Mouse (Mus musculus) WW6 (cell line): ENCODE results near the gene Mtx1.

Experiments used
- DNase-seq: peaks from one replicate; pipeline ENCODE4 v3.0.0-alpha.2; 2013; ENCODE audit warnings: low read depth, low spot score

Mtx1 gene

DNA sequence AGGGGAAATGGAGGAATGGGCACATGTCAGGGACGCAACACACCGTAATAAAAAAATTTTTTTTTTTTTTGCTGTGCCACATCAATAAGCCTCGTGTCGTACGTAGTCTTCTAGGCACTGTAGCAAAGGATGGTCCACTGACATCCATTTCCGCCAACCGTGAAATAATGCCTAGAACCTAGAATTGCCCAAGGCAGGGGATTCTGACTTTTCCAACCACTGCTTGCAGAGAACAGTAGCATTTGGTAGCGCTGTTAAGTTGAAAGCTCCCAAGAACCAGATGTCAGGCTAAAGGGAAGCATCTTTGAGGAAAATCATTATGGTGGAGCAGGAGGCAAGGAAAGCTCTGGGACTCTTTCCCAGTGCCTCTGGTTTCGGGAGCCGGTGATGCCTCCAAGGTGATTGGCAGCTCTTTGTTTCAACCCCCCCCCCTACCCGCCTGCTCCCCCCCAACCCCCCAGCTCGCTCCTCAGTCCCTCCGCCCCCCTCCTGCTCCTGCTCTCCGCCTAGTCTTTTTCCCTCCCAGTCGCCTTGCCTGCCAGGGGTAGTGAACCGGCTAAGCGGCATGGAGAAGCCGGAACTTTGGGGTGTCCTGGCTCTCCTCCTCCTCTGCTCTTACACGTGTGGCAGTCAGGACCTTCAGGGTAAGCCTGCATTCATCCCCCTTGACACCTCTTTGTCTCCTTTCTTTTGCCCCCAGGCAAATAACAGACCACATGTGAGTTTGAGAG, 12.0 kb downstream of the Mtx1 start, which contains the start of gene Thbs3:
Thbs3 (plus strand) TSS at position 500 of the 731 bp plus-strand sequence.
- DNase-seq = no peak

DNA sequence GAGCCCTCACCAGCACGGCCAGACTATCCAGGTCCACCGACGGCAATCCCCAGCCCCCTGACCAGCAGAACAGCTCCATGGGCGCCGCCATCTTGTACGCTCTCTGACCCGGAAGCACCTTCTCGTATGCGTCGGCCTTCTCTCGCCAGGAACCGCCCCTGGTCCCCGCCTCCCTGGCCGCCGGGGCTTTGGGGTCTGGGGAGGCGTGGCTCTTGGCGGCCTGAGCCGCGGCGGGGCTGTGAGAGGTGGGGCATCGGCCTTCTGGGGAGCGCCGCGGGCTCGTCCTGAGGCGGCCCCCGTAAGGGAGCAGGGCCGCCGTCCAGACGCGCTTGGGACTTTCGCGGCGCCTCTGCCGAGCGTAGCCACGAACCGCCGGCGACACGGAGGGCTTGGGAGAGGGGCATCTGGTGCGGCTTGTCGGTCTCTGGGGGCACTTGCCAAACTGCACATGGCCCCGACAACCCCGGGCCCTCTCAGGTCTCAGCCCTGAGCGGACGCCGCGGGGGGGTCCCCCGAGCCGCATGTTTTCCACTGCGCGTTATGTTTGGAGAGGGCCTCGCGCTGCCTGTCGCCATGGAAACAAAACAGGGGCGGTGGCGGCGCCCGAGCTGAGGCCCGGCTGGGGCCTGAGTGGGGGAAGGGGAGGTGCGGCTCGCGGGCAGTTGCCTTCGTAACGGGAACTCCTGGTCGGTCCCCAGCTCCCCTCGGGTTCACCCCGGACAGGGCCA, 12.9 kb downstream of the Mtx1 start:
- DNase-seq = peak; percentile 82

DNA sequence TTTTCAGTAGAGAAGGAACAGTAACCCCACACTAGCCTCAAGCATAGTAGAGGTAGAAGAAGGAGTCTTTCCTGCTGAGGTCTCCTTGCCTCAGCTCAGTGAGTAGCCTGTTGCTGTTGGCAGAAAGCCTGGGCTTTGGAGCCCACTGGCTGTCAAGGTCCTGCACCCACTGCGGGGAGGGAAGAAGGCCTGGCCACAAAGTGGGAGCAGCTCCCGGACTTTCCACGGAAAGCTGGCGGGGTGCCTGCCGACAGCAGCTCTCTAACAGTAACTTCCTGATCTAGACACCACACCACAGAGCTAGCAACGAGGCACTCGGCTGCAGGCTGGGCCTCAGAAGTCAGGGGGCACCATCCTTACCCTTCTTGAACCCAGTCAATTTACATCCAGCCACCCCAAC, 16.2 kb downstream of the Mtx1 start:
- DNase-seq = no peak

DNA sequence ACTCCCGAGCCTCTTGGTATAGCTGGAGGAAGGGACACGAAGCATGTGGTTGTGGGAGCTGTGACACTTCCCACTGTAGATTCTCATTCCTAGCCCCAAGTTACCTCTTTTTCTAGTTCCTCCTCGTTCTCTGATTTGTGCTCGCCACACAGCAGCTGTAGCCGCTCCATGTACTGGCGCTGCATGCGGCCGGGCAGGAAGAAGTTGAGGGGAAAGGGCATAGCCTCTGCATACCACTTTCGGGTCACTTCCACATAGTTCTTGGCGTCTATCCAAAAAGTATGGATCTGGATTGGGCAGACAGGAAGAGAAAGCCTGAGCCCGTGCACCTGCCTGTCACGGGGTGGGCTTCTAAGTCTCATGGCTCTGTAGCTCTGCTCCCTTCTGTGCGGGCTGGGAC, 16.7 kb downstream of the Mtx1 start:
- no peak for DNase-seq

DNA sequence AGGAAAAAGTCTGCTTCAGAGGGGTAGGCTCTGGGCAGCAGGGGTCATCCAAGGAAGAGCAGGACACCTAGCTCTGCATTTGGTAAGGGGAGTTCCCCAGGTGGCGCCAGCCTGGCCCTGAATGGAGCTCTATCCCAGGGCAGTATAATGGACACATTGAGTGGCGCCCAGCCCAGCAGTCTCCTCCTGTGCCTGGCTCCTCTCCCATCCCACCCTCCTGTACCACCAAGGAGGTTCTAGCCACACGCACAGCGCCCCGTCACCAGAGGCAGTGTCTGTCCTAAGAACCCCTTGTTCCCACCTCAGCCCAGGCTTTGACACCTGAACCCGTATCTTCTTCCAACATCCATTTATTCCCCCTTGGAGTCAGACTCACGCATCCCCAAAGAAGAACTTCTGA, 17.2 kb downstream of the Mtx1 start:
- DNase-seq = no peak

DNA sequence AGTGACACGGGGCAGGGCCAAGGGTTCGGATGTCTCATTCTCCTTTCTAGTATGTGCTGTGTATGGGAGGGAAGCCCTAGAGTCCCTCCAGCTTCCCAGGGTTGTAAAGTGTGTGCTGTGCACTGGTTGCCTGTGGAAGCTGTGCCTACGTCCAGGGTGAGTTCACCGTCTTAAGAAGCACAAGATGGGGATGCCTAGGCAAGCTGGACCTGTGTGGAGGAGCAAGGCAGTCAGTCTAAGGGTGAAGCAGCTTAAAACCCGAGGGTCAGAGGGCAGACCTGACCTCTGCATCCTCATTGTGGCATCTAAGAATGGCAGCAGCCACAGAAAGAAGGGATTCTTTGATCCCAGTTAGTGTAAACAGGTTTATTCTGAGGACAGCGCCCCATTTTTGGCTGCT, 18.2 kb downstream of the Mtx1 start:
- no peak for DNase-seq

DNA sequence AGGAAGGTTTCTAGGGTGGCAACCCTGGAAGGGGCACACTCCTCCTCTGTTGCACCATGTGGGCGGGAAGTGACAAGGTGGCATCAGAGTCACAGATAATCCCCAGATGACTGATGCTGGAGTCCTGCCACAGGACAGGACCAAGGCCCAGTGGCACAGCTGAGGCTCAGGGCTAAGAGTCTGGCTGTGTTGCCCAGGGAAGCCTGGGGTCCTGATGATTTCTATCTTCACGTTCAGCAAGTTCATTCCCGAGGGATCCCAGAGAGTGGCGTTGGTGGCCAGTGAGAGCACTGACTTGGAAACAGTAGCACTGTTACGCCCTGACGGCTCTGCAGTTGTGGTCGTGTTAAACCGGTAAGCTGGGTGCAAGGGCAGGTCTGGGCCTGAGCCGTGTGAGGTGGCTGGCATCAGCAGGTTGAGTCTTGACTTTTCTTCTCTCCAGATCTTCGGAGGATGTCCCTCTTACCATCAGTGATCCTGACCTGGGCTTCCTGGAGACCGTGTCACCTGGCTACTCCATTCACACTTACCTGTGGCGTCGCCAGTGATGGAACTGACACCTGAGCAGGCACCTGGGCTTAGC, 18.7 kb downstream of the Mtx1 start:
- no peak for DNase-seq

DNA sequence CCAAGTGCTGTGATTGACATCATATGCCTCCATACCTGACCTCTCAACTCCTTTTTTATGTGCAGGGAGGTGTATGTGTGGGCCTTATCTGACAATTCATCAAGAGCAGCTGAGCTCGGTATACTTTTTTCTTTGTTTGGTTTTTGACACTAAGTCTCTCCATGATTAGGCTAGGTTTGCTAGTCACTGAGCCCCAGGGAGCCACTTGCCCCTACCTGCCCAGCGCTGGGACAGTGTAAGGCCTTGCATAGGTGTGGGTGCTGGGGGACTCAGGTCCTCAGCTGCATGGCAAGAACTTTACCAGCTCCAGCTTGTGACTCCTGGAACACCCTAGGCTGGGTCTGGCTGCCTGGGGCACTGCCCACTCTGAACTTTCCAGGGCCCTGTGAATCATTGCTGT, 20.2 kb downstream of the Mtx1 start:
- no peak for DNase-seq

DNA sequence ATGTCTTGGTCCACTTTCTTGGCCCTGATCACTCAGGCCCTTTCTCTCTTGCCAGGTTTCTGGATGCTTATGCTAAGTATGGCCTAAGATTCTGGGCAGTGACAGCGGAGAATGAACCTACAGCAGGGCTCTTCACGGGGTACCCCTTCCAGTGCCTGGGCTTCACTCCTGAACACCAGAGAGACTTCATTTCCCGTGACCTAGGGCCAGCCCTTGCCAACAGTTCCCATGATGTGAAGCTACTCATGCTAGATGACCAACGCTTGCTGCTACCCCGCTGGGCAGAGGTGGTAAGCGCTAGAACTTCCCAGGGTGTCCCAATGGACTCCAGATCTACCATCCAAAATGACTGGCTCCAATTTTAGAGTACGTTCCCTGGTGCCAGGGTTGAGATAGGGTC, 20.8 kb downstream of the Mtx1 start:
- no peak for DNase-seq

DNA sequence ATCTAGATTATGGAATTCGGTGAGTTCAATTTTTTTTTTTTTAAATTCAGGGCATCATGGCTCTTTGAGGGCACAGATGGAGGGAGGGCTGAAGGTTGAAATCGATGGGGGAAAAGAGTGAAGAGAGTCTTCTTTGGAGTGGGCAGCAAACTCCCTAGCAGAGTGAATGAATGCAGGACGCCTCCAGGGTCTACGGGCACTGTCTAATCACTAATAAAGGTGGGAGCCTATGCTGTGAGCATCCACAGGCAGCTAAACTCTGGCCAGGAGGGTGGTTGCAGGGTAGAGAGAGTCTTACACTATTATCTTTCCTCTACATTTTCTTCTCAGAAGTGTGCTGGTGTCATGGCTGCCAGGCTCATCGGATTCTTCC, 23.8 kb downstream of the Mtx1 start:
- DNase-seq = no peak

DNA sequence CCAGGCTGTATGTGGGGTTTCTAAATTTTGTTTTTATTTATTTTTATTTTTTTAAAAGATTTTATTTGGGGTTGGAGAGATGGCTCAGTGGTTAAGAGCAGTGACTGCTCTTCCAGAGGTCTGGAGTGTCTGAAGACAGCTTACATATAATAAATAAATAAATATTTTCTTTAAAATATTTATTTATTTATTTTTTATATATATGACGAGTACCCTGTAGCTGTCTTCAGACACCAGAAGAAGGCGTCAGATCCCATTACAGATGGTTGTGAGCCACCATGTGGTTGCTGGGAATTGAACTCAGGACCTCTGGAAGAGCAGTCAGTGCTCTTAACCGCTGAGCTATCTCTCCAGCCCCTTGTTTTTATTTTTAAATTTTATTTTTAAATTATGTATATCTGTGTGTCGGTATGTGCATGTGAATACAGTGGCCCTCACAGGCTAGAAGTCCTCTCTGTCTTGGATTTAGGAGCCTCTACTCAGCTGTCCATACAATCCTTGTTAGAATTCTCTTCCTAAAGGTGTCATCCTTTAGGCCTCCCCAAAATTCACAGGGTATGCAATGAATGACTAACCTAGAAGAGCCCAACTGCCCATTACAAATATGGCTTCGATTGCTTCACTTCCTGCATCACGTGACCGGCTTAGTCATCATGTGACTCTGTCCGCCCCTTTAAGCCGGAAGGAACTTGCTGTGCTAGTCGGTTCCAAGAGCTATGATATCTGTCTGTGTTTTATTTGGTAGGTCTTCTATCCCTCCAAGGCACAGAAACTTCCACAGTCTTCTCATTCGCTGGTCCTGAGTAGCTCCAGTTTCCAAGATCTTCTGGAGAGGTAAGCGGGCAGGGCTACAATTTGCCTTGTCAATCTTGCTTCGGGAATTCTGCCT, 24.4 kb downstream of the Mtx1 start, which contains the start of gene Gba:
Gba (plus strand) TSS at position 676 of the 889 bp plus-strand sequence.
- DNase-seq = peak; percentile 64

DNA sequence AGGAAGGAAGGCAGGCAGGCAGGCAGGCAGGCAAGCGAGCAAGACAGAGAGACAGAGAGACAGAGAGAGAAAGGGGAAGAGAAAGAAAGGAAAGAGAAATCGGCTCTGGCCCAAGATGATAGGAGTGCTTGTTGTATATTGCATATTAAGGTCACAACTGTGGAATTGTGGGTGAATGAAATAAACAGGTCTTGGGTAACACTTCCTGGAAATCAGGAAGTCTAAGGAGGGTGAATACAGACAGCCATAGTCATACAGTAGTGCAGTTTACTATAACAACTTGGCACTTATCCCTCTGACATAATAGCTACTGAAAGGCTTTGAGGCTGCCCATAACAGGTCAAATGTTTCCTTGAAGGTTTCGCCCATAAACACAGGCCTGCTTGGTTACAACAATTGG, 27.0 kb downstream of the Mtx1 start:
- DNase-seq = no peak

DNA sequence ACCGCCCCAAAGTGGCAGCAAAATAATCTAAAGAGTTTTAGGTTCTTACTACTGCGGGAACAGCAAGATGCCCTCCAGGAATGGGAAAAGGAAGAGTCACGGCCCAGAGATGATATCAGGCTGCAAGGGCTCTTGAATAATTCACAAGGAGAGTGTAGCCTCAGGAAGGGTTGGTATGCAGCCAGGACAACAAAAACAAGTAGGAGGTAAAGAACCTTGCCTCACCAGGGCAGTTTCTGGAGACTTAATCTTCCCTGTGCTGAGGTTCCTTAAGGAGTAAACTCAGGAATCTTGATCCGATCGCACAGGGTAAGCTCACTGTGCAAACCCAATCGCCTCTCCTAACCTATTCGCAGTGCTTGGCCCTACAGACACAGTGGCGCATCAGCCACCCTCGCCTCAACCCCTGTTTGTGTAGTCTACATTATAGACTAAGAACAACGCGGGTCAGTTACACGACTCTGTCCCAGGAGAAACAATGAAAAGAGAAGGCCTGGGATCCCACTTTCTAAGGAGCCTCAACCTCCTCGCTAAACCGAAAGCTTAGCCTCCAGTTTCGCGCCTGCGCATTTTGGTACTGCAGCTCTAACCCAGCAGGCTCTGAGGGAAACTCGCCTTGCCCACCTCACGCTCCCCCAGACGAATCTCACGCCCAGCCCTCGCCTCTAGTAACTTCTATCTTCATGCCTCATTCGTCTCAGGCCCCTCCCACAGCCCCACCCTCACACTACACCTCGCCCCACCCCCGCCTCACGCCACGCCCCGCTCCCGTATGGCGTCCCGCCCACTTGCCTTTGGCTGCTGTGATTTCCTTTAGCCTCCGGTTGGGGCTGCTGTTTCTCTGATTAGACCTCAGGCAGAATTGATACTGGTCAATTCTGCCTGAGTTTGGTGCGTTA, 30.7 kb downstream of the Mtx1 start:
- peak; percentile 75 for DNase-seq

DNA sequence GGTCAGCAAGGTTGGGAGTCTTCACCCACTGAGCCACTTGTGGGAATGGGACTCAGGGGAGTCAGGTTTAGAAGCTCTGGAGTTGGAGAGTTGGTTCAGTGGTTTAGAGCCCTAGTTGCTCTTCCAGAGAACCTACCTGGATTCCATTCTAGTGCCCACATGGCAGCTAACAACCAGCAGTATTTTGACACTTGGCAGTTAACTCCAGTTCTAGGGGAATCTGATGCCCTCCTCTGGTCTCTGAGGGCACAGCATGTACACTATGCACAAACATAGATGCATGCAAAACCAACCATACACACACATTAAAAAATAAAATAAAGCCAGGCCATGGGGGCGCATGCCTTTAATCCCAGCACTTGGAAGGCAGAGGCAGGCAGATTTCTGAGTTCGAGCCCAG, 33.0 kb downstream of the Mtx1 start:
- no peak for DNase-seq

DNA sequence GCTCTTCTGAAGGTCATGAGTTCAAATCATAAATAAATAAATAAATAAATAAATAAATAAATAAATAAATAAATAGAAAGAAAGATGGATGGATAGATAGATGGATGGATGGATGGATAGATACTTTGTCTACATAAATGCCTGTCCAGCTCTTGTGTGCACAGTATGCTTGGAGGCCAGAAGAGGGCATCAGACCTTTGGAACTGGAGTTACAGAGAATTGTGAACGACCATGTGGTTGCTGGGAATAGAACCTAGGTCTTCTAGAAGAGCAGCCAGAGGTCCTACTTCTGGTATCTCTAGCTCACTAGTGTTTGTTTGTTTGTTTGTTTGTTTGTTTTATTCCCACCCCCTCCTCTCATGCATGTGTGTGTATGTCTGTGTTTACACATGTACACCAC, 33.5 kb downstream of the Mtx1 start:
- DNase-seq = no peak

DNA sequence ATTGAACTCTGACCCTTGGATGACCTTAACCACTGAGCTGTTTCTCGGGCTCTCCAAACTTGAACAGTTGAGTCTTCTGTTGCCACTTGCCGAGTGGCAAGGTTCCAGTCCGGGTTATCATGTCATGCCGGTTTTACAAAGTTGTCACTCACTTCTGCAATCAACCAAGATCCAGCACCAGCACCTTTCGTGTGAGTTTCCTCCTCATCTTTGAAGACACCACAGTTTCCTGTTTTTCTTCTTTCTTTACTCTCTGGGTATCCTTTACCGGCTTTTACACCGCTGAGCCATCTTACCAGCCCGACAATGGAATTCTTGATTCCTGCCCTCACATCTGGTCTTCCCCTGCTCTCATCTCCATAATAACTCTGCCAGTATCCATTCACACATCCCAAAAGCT, 36.5 kb downstream of the Mtx1 start:
- no peak for DNase-seq

DNA sequence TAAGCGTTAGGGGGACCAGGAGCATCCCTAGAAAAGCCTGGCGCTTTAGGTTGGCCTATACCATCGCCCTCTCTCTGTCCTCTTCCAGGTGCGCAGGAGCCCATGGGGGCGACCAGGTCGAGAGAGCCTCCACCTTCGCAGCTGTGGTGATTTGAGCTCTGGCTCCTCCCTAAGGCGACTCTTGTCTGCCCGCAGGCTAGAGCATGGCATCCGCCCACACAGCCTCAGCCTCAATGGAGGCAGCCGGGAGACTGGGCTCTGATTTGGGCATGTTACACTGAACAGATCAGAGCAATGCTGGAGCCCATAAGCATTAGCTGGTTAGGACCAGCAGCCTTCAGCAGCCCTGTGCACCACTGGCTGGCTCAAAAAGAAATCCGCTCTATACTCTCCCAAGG, 38.4 kb downstream of the Mtx1 start:
- no peak for DNase-seq

DNA sequence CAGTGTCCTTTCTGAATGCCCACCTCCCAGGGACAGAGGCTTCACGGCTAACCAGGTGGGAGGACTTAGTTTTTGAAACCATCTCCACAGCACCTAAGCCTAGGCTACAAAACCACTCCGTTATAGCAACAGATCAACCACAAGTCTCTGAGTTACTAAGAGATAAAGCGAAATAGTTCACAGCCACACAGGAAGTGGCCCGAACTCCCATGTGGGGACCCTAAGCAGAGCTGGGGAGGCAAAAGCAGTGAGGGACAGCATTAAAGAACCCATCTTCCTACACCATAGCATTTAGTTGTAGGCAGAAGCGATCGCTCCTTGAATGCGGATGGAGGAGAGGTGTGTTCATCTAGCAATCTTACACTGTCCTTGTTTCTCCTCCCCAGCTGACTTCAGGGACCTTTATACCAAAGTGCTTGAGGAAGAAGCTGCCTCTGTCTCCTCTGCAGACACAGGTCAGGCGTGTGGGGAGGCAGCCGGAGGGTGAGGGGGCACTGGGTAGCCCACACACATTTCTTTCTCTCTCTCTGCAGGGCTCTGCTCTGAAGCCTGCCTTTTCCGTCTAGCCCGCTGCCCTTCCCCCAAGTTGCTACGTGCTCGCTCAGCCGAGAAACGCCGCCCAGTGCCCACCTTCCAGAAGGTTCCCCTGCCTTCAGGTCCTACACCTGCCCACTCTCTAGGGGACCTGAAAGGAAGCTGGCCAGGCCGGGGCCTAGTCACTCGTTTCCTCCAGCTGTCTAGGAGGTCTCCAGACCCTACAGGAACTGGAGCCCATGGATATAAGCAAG, 39.0 kb downstream of the Mtx1 start:
- no peak for DNase-seq

DNA sequence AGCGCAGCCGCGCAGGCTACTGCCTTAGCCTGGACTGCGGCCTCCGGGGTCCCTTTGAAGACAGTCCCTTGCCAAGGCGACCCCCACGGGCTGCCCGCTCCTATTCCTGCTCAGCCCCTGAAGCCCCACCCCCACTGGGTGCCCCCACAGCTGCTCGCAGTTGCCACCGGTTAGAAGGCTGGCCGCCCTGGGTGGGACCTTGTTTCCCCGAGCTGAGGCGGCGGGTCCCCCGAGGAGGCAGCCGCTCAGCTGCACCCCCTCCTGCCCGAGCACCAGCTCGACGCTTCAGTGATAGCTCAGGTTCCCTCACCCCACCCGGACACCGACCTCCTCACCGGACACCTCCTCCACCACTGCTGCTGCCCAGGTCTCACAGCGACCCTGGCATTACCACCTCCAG, 39.7 kb downstream of the Mtx1 start:
- no peak for DNase-seq

DNA sequence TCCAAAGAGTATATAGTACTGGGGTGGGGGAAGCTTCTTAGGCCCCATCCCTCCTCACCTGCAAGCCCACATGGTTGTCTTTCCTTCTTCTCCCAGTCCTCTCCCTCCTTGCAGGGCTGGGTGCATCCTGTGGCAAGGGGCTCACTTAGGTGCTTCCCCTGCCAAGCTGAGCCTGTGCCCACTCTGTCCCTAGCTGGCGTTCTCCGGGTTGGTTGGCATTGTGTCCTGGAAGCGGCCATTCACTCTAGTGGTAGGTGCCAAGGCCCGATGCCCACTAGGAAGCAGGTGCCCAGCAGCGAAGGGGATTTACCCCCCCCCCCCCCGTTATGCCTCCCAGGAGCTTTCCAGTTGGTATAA, 43.0 kb downstream of the Mtx1 start:
- no peak for DNase-seq
